Mouse (Mus musculus) forebrain, embryonic 14.5 days (tissue): Measurements from ENCODE around the gene Traf3. TPM values are rescaled to one million over a fixed set of nuclear protein-coding genes. Genes with fewer than 3 reads are reported as not detected.

ENCODE experiments used
- ATAC-seq: fragments of 200-750 bp; cut with Nextera tagmentation; 2 replicates; pipeline ENCODE4 v1.8.0; 2017; ENCODE audit warnings: mild to moderate bottlenecking, moderate library complexity
- DNase-seq: peaks from one replicate; pipeline ENCODE4 v3.0.0-alpha.2; 2015; ENCODE audit warnings: low spot score
- H3K27ac ChIP-seq: fragments of 300-500 bp; sonication (generic); 2 replicates; pipeline ENCODE4 v1.5.1; 2014; ENCODE audit warnings: low read depth, mild to moderate bottlenecking, control low read depth, low read length, moderate library complexity
- H3K27me3 ChIP-seq: fragments of 300-500 bp; sonication (generic); replicated peaks from 2 replicates; pipeline ENCODE4 v1.6.1; 2014; ENCODE audit warnings: low read length, control low read depth, mixed read lengths; ENCODE audit not compliant: control insufficient read depth, insufficient read depth
- H3K36me3 ChIP-seq: fragments of 300-500 bp; sonication (generic); 2 replicates; pipeline ENCODE4 v1.6.1; 2014; ENCODE audit warnings: low read length, control low read depth; ENCODE audit not compliant: control insufficient read depth, insufficient read depth
- H3K4me1 ChIP-seq: fragments of 300-500 bp; sonication (generic); 2 replicates; pipeline ENCODE4 v1.6.1; 2014; ENCODE audit warnings: antibody characterized with exemption, low read length, control low read depth; ENCODE audit not compliant: control insufficient read depth, insufficient read depth
- H3K4me2 ChIP-seq: fragments of 300-500 bp; sonication (generic); 2 replicates; pipeline ENCODE4 v1.6.1; 2014; ENCODE audit warnings: mild to moderate bottlenecking, control low read depth, low read length
- H3K4me3 ChIP-seq: fragments of 300-500 bp; sonication (generic); 2 replicates; pipeline ENCODE4 v1.5.1; 2014; ENCODE audit warnings: low read depth, low read length, control low read depth
- H3K9ac ChIP-seq: fragments of 300-500 bp; sonication (generic); 2 replicates; pipeline ENCODE4 v1.6.1; 2014; ENCODE audit warnings: mild to moderate bottlenecking, low read length, control low read depth, moderate library complexity
- H3K9me3 ChIP-seq: fragments of 300-500 bp; sonication (generic); replicated peaks from 2 replicates; pipeline ENCODE4 v1.6.1; 2016; ENCODE audit warnings: low read length, control low read depth, mixed read lengths; ENCODE audit not compliant: control insufficient read depth
- WGBS: fragments of 180-500 bp; shearing (Covaris S2); extraction: QIAGEN DNeasy Blood & Tissue Kit; methylation state at CpG from one replicate; pipeline ENCODE4 v1.1.7; 2014; 5-methylcytosine and 5-hydroxymethylcytosine counted together
- polyA plus RNA-seq: library from polyadenylated mRNA; unstranded; fragments of >200 nt; fragmentation: Nextera tagmentation; extraction: Ambion mirVana; gene quantifications from 2 replicates; pipeline ENCODE4 v1.2.1, GENCODE M21; 2014

Traf3 gene
- polyA plus RNA-seq, 1 experiment from 2014 or later = 9.8 TPM

DNA sequence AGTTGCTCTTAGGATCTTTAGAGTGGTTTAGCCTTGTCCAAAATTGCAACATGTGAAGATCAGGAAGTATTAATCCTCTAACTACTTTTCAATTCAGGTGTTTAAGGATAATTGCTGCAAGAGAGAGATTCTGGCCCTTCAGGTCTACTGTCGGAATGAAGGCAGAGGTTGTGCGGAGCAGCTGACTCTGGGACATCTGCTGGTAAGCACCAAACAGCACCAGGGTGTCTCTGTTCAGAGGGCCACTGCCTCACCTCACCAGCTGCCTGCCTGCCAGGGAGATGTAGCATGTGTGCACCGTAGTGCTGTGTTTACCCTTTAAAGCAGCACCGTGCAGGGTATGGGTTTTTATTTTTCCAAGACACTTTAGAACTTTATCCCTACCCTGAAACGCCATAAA lies 76.2 kb downstream of the Traf3 start:
- H3K4me1 ChIP-seq = no peaks in the 10 kb centered on the region
- no peak overlapping the region for H3K9ac ChIP-seq
- no peak overlapping the region for H3K4me3 ChIP-seq
- WGBS = 93% methylated on average over 5 of the region's 5 CpGs
- no peaks in the 10 kb centered on the region for H3K27me3 ChIP-seq
- H3K36me3 ChIP-seq = peaks cover 61% of the 10 kb centered on the region
- H3K4me2 ChIP-seq = no peak overlapping the region
- ATAC-seq (no peak), DNase-seq (no peak)
- H3K9me3 ChIP-seq = no peaks in the 10 kb centered on the region
- H3K27ac ChIP-seq = no peak overlapping the region

DNA sequence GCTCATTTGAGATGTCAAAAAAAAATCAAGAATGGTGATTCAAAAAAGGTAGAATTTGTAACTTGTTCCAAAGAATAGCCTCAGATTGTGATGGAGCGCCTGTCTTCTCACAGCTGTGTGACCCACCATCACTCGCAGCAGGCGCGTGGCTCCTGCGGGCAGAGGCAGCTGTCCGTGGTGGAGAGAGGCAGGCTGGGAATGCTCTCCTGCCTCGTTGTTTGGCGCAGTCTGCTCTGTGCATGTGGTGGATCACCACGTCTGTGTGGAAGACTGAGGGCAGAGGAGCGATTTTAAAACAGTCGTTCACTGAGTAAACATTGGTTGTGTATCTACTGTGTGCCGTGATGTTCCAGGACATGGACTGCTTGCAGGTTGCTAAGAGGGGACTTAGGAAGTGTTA lies 77.6 kb downstream of the Traf3 start:
- DNase-seq (no peak), ATAC-seq (no peak)
- 94% methylated on average over 12 of the region's 12 CpGs for whole genome bisulfite sequencing
- Histone ChIP-seq H3K9ac (no peak overlapping the region), H3K36me3 (peaks cover 60% of the 10 kb centered on the region), H3K4me1 (no peaks in the 10 kb centered on the region), H3K4me2 (no peak overlapping the region), H3K27me3 (no peaks in the 10 kb centered on the region), H3K27ac (no peak overlapping the region), H3K9me3 (no peaks in the 10 kb centered on the region), H3K4me3 (no peak overlapping the region)

DNA sequence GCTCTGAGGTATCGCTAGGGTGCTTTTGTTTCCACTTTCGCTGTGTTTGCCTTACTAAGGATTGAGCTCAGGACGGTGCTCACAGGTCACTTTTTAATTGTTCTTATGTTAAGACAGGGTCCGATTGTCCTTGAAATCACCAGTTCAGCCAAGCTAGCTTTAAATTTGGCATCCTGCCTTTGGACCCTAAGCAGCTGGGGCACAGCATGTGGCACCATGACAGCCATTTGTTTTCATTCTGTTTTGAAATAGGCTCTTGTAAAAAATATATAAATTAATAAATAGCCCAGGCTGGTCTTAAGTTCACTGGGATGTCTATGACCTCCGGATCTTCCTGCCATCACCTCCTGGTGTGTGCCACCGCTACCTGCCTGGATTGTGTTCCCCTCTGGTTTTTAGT lies 78.9 kb downstream of the Traf3 start:
- H3K4me1 ChIP-seq = no peaks in the 10 kb centered on the region
- H3K9me3 ChIP-seq = no peaks in the 10 kb centered on the region
- ATAC-seq = no peak
- no peaks in the 10 kb centered on the region for H3K27me3 ChIP-seq
- DNase-seq = no peak
- H3K9ac ChIP-seq = no peak overlapping the region
- H3K36me3 ChIP-seq = peaks cover 52% of the 10 kb centered on the region
- H3K27ac ChIP-seq = no peak overlapping the region
- H3K4me2 ChIP-seq = no peak overlapping the region
- WGBS = 75% methylated on average over 6 of the region's 6 CpGs
- no peak overlapping the region for H3K4me3 ChIP-seq

DNA sequence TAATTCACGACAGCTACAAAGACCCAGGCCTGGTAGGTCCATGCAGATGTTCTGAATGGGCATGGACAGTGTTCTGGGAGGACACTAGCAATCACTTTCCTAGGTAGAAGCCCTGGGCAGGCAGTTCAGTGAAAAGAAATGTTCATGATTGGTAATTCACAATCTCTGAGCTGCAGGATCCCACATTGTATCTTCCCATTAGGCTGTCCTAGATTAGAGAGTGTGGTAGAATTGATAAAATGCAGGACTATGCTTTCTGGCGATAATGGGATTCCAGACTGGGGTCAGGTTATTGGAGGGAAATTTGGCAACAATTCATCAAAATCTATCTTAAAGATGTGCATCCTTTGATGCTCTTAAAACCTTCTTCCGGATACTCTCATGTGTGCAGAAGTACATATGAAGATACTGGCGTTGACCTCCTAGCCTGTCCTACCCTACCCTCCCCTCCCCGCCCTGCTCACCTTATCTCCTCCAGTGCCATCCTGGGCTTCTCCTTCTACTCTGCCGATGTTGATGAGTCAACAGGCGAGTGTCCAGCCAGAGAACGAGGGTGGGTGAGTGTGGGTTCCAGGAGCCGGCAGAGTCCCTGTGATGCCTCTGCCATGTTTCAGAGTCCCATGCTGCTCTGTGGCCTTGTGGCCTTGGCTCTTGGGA lies 80.8 kb downstream of the Traf3 start:
- Histone ChIP-seq H3K36me3 (peaks cover 59% of the 10 kb centered on the region), H3K4me1 (no peaks in the 10 kb centered on the region), H3K4me3 (no peak overlapping the region), H3K9me3 (no peaks in the 10 kb centered on the region), H3K4me2 (no peak overlapping the region), H3K27me3 (no peaks in the 10 kb centered on the region), H3K9ac (no peak overlapping the region), H3K27ac (no peak overlapping the region)
- ATAC-seq (no peak), DNase-seq (no peak)
- 96% methylated on average over 9 of the region's 9 CpGs for WGBS

DNA sequence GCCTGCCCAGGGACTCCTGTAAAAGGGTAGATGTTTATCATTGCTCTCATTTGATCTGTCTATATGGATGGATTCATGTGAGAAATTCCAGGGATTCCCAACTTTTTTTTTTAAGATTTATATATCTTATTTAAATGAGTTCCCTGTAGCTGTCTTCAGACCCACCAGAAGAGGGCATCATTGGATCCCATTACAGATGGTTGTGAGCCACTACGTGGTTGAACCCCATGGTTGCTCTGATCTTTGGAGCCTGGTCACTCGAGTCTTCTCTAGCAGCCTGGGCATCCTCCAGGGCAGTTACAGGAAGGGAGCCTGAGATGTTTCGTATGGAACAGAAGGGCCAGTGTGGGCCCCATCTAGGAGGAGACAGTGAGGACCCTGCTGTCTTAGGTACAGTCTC lies 82.9 kb downstream of the Traf3 start:
- no peaks in the 10 kb centered on the region for H3K9me3 ChIP-seq
- peaks cover 47% of the 10 kb centered on the region for H3K36me3 ChIP-seq
- H3K27ac ChIP-seq = no peak overlapping the region
- no peaks in the 10 kb centered on the region for H3K4me1 ChIP-seq
- H3K4me2 ChIP-seq = no peak overlapping the region
- no peak for ATAC-seq
- DNase-seq = no peak
- H3K9ac ChIP-seq = no peak overlapping the region
- WGBS = 63% methylated on average over 3 of the region's 3 CpGs
- H3K27me3 ChIP-seq = no peaks in the 10 kb centered on the region
- H3K4me3 ChIP-seq = no peak overlapping the region

DNA sequence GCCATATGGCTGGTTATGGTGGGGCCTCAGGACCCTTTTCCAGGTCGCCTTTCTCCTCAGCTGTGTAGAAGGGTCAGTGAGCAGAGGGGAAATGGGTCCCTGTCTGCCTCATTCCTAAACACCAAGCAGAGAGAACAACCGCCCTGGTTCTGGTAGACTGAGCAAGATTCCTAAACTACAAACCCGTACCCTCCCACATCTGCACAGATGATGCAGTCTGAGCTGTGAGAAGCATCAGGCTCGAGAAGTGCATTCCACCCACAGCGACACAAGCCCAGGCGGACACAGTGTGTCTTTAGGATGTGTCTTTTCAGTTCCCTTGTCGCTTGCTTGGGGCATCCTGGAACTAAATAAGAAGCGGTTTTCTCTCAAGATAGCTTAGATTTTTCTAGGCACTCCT lies 83.9 kb downstream of the Traf3 start:
- H3K27ac ChIP-seq = no peak overlapping the region
- no peaks in the 10 kb centered on the region for H3K27me3 ChIP-seq
- ATAC-seq (no peak), DNase-seq (no peak)
- no peaks in the 10 kb centered on the region for H3K4me1 ChIP-seq
- H3K4me2 ChIP-seq = no peak overlapping the region
- WGBS = 82% methylated on average over 8 of the region's 8 CpGs
- no peaks in the 10 kb centered on the region for H3K9me3 ChIP-seq
- no peak overlapping the region for H3K4me3 ChIP-seq
- peaks cover 42% of the 10 kb centered on the region for H3K36me3 ChIP-seq
- no peak overlapping the region for H3K9ac ChIP-seq

DNA sequence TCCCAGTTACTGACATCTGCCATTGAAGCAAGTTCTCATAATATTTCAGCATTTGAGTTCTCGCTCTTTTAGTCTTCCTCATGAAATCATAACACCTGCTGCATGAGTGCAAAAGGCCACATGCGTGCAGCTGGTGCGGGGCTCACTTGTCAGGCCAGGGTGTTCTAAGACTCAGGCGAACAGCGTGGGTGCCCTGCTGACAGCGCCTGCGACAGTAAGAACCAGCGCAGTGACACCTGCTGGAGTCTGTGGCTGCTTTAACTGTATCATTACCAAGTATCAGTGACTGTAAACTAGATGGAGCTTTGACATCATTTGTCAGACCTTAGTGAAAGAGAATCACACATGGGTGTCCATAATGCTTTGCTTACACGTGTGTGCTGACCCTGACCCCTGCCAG lies 85.1 kb downstream of the Traf3 start:
- no peaks in the 10 kb centered on the region for H3K9me3 ChIP-seq
- ATAC-seq = no peak
- H3K36me3 ChIP-seq = peaks cover 41% of the 10 kb centered on the region
- H3K27ac ChIP-seq = no peak overlapping the region
- H3K4me2 ChIP-seq = no peak overlapping the region
- no peak overlapping the region for H3K4me3 ChIP-seq
- H3K27me3 ChIP-seq = no peaks in the 10 kb centered on the region
- 69% methylated on average over 9 of the region's 9 CpGs for WGBS
- H3K4me1 ChIP-seq = no peaks in the 10 kb centered on the region
- no peak for DNase-seq
- no peak overlapping the region for H3K9ac ChIP-seq

DNA sequence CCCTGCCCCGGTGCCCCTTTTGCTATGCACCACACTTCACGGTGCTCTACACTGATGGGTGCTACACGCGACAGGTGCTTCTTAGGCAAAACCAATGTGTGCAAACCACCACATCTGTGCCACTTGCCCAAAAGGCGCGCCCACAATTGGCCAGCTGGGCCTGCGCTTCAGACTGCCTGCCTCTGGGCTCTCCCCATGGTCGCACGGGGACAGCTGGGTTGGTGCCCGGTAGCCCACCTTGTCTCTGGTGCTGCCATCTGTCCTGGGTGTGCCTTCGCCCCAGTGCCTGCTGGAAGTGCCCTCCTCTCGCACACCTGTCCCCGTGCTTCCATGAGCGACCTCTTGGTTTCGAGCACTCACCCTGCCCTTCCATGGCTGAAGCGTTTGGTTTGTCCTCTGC lies 97.5 kb downstream of the Traf3 start:
- ATAC-seq (no peak), DNase-seq (no peak)
- Histone ChIP-seq H3K9me3 (no peaks in the 10 kb centered on the region), H3K27ac (no peak overlapping the region), H3K9ac (no peak overlapping the region), H3K27me3 (no peaks in the 10 kb centered on the region), H3K4me2 (no peak overlapping the region), H3K36me3 (peaks cover 39% of the 10 kb centered on the region), H3K4me1 (no peaks in the 10 kb centered on the region), H3K4me3 (no peak overlapping the region)
- WGBS = 96% methylated on average over 16 of the region's 16 CpGs

DNA sequence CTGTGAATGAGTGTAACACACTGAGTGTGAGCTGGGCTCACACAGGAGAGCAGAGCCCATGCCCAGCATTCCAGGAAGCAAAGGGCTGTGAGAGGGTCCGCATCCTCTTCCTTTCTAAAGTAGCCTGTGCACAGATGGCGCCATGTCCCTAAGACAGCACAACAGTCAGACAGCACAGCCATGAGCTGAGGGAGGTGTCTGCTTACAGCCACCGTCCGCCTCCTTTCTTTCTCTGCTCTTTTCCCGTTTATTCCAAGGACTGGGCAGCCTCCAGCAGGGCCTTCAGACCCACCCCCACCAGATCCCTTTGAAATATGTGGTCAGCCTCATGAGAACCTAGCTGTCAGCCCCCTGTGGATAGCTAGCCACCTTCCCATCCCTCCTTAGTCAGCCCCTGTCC lies 99.0 kb downstream of the Traf3 start:
- H3K4me1 ChIP-seq = no peaks in the 10 kb centered on the region
- H3K36me3 ChIP-seq = peaks cover 35% of the 10 kb centered on the region
- 50% methylated on average over 5 of the region's 5 CpGs for WGBS
- no peak overlapping the region for H3K9ac ChIP-seq
- H3K27me3 ChIP-seq = peaks cover 6% of the 10 kb centered on the region
- no peak overlapping the region for H3K4me3 ChIP-seq
- H3K9me3 ChIP-seq = no peaks in the 10 kb centered on the region
- DNase-seq (no peak), ATAC-seq (no peak)
- H3K27ac ChIP-seq = no peak overlapping the region
- H3K4me2 ChIP-seq = no peak overlapping the region
